Mouse (Mus musculus) T-helper 1 cell (primary cell): ENCODE results near the gene Zfp639.

Experiments used
- in situ Hi-C: fragments of 300-600 bp; cut with MboI, MseI; formaldehyde crosslinking; loops from one replicate; pipeline ENCODE4 v1.15.1; 2025; ENCODE audit warnings: high pct_unique_total_duplicates

Gene Zfp639

DNA sequence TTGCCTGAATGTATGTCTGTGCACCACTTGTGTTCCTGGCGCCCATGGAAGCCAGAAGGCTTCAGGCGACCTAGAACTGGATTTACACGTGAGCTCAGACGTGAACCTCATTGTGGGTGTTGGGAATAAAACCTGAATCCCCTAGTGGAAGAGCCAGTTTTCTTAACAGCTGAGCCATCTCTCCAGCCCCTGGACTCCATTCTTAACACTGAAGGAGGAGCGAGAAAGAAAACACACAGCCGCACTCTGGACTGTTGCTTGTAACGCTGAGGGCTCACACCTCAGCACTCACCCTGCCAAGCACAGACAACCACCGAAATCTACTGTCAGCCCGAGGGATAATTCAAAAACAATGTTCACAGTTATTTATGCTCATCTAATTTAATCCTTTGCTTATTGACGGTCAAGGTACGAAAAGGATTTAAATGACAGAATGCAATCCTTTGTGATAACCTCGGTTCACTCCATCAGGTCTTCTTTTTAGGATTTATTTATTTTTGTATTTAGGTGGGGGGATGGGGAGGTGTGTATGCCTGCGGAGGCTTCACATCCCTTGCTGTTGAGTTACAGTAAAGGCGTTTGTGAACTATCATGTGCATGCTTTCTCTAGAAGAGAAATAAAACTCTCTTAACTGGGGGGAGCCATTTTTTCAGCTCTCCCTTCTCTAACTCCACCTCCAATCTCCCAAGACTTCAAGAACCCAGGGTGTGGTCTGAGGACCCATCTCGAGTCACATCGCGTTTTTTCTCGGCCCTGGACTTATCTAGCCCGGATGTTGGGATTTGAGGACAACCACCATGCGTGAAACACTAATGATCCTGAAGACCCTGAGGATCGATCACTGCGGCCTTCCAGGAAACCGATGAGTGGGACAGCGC is at the start of gene Zfp639:
Zfp639 (plus strand) TSS at position 764 of the 879 bp plus-strand sequence.
- in situ Hi-C loops: loop anchor here (5.0 to 10.0 kb wide), 3 partner anchors 142 to 1375 kb away; partner anchors contain the start of genes Ttc14 and Zmat3

DNA sequence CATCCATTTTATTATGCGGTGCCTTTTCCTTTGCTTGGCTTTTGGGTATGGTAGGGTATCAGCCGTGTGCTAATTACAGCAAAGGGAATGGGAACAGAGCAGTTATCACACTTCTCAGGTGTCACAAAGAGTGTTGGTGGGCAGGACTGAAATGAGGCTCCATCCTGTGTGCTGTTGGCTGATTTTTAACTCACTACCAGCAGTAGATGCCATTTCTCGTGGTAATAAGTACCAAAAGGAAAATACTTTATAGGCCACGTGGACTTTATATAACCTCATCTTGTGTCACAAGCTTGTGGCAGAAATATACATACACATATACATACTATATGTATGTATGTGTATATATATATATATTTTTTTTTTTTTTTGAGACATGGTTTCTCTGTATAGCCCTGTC is 42.7 kb upstream of the Zfp639 start:
- in situ Hi-C loops: loop anchor here (25.0 kb wide), 1 partner anchor 845 kb away; no protein-coding TSS in a partner anchor

DNA sequence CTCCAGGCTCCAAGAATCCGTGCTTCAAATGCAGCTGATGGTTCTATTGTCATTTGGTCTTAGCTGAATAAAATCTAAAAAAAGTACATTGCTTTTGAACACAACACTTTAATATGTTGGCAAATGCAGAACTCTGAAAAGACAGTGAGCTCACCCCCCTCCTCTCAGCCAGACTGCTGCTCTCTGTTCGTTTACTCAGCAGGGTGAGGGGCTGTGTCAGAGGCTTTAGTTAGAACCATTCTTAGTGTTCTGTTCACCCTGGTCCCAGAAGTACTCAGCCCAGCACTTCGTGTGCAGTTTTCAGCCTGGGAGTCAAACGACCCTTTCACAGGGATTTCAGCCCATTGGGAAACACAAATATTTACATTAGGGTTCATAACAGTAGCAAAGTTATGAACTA is 41.6 kb upstream of the Zfp639 start:
- in situ Hi-C loops: loop anchor here (25.0 kb wide), 1 partner anchor 844 kb away; no protein-coding TSS in a partner anchor

DNA sequence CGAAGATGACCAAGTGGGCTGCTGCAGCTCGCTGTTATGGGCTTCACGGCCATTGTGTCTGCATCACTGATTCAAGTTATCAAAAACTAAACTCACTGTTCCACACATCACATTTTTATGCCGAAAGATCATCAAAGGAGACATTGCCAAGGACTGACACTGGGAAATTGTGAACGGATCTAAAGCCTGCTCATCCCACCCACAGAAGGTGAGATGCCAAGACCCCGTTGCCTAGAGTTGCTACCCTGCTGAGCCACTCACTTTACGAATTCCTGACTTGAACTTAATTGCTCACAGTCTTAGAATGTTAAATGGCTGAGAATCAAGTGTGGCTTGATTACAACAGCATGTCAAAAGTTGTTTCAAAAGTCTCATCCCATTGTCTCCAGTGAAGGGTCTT is 39.6 kb upstream of the Zfp639 start:
- in situ Hi-C loops: loop anchor here (25.0 kb wide), 1 partner anchor 842 kb away; no protein-coding TSS in a partner anchor

DNA sequence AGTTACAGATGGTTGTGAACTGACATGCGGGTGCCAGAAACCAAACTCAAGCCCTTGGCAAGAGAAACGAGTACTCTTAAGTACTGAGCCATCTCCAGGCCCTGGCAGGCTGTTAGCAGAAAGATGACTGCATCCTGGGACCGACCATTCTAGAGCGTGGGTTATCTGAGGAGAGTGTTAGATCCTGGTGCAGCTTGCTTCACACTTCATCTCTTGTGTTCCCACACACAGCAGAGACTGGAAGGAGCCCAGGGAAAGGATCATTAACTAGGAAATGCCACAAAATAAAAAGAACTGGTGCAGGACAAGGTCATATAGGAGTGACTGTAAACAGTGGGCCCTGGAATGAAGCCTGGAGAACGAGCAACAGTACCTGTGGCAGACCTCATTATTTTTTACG is 39.0 kb upstream of the Zfp639 start:
- in situ Hi-C loops: loop anchor here (25.0 kb wide), 1 partner anchor 841 kb away; no protein-coding TSS in a partner anchor

DNA sequence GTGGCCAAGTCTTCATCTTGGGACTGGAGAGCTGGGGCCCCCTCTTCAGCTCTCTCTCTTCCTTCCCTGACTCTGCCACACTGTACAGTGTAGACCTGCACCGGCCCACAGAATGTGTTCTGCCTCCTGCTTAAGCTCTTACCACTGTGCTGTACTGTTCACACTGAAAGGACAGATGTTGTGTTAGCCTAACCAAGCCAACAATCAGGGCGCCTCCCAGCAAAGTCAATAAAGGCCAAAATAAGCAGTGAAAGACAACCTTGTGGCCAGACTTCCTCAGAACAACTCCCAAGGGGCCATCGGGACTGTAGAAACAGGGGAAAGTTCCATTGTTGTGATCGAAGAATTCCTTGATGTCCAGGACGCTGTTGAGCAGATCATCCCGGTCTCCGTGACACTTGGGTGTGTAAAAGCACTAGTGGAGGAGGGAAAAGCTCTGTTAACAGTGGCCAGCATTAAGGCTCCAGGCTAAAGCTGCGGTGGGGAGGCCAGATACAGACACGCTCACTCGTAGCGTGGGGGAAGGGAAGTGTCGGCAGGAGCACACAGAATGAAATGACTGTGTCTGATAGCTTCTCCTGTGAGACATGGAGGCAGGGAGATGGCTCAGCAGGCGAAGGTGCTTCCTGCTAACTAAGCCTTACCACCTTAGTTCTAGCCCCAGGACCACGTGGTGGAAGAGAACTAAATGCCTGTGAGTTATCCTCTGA is 37.7 kb upstream of the Zfp639 start:
- in situ Hi-C loops: loop anchor here (25.0 kb wide), 1 partner anchor 840 kb away; no protein-coding TSS in a partner anchor

DNA sequence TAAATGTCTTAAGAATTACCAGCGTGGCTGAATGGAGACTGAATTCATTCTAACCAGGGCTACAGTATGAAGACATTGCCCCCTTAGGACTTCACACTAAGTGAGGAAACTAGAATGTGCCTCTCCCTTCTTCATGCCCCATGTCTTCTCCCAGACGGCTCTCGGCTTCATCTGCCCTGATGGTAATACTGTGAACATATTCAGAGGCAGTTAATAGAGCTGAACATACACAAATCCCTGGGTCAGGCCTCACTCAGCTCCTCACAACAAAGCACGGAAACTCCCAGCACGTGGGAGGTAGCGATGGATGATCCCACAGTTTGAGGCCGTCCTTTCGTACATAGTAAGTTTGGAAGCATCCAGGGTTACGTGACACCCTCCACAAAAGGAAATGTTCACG is 36.9 kb upstream of the Zfp639 start:
- in situ Hi-C loops: loop anchor here (25.0 kb wide), 1 partner anchor 839 kb away; no protein-coding TSS in a partner anchor

- in situ Hi-C loops: loop anchor here (25.0 kb wide), 1 partner anchor 693 kb away; no protein-coding TSS in a partner anchor
Measured at GRCm38 (mm10) chr3:32479961-32480360, 30.1 kb upstream of the Zfp639 start.

- in situ Hi-C loops: loop anchor here (25.0 kb wide), 1 partner anchor 696 kb away; no protein-coding TSS in a partner anchor
Measured at GRCm38 (mm10) chr3:32483035-32483434, 27.0 kb upstream of the Zfp639 start.

DNA sequence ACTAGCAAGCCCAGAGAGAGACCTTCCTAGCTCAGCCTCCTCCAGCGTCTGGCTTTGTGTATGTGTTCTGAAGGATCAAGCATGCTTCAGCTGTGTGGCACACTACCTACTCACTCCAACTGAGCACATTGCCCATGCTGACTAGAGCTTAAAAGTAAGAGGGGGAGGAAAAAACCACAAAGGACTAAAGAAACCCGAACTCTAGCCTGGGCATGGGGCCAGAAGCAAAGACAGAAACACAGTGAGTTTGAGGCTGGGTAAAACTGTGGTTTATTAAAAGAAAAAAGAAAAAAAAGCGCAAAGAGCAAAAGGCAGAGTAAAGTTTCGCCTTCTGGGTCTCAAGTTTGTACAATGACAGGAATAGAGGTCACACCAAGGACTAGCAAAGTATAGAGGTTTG is 23.5 kb upstream of the Zfp639 start:
- in situ Hi-C loops: loop anchor here (25.0 kb wide), 1 partner anchor 699 kb away; no protein-coding TSS in a partner anchor

DNA sequence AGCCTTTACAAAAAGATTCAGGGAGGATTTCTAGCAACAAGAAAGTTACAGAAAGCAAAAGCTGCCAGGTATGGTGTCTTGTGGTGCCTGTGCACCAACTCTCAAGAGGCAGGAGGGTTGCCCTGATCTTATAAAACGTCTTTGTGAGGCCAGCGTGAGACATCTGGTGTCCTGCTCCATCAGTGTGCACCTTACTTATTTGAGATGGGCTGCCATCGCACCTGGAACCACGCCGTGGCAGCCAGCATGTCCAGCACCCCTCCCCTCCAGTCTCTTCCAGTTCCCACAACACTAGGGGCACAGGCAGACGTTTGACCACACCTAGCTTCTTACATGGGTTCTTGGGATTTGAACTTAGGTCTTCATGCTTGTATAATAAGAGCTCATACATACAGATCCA is 21.9 kb upstream of the Zfp639 start:
- in situ Hi-C loops: loop anchor here (25.0 kb wide), 1 partner anchor 701 kb away; no protein-coding TSS in a partner anchor

GRCm38 (mm10) chr3:32490076-32490927 is 19.8 kb upstream of the Zfp639 start:
- in situ Hi-C loops: loop anchor here (25.0 kb wide), 1 partner anchor 703 kb away; no protein-coding TSS in a partner anchor

- in situ Hi-C loops: loop anchor here (25.0 kb wide), 1 partner anchor 704 kb away; no protein-coding TSS in a partner anchor
Measured at GRCm38 (mm10) chr3:32490928-32491315, 19.1 kb upstream of the Zfp639 start.

DNA sequence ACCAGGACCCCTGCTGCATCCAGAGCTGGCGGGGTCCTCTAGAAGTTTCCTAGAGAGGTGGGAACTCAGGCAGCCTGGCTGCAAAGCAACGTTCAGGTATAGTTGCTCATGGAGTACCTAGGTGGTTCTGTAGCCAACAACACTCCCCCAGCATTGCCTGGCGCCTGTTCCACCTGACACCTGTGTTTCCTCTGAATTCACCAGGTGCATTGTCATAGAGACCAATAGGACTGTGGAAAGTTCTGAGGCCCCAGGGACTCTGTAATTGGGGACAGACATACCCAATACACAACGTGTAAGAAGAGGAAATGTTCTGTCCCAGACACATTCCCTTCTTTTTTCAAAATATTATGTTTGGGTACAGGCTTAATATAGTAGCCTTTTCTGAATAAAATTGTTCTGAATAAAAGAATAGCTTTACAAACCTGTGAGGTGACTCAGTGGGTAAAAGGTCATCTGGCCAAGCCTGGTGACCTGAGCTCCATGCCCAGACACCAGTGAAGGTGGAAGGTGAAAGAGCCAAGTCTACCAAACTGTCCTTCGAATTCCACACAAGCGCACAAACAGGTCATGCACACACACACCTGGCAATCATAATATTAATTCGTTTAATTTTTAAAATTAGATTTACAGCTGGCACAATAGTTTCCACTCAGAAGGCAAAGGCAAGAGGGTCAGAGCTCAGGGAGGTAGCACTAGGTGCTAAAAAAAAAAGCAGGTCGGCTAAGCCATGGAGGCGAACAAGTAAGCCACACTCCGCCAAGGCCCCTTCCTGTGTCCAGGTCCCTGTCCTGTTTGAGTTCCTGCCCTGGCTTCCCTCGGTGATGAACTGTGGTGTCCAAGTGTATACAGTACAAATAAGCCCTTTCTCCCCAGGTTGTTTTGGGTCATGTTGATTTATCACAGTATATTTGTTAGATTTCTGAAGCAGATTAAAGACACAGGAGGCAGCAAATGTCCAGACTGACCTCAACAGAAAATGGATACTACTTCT is 17.7 kb upstream of the Zfp639 start, which contains the start of gene Kcnmb3:
Kcnmb3 (minus strand) TSS at position 135 of the 994 bp plus-strand sequence.
- in situ Hi-C loops: loop anchor here (25.0 kb wide), 1 partner anchor 705 kb away; no protein-coding TSS in a partner anchor

GRCm38 (mm10) chr3:32494387-32495087 is 15.5 kb upstream of the Zfp639 start:
- in situ Hi-C loops: loop anchor here (25.0 kb wide), 1 partner anchor 707 kb away; no protein-coding TSS in a partner anchor

GRCm38 (mm10) chr3:32495088-32495770 is 14.8 kb upstream of the Zfp639 start:
- in situ Hi-C loops: loop anchor here (25.0 kb wide), 1 partner anchor 708 kb away; no protein-coding TSS in a partner anchor

DNA sequence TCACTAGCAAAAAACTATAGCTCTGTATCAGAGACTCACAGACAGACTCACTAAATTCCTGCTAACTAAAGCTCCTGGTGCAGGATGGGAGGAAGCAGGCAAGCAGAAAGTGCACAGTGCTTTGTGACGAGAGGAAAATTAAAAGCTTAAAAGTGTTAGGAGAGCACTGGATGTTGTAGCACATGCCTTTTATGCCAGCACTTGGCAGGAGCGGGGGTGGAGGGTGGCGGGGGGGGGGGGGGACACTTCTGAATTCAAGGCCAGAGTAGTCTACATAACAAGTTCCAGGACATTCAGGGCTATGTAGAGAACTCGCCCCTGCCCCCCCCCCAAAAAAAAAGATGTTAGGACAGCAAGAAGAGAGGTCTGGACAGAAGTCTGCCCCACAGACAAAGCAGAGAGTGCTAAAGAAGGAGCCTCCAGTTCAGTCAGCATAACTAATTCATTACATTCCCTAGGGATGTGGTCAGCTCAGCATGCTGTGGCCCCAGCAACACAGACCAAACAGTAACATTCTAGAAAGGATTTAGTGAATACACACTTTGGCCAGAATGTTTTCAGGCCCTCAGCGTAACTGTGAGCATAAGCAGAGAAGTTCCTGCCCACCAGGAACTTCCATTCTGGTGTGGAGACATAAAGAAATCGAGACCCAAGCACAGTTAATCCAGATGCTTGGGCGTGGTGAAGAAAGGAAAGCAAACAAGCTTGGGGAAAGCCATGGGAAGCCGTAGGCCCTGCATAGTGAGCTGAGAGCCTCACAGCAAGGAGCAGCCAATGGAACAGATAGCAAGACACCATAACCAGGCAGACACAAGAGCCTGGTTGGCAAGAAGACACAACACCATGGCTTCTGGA is 14.0 kb upstream of the Zfp639 start:
- in situ Hi-C loops: loop anchor here (25.0 kb wide), 1 partner anchor 709 kb away; no protein-coding TSS in a partner anchor
